Mouse (Mus musculus): Measurements from ENCODE around the gene Haus4. TPM values are rescaled to one million over a fixed set of nuclear protein-coding genes. Genes with fewer than 3 reads are reported as not detected.

The Haus4 gene
- polyA plus RNA-seq, 1 experiment from 2014 or later = 14.7 TPM

DNA sequence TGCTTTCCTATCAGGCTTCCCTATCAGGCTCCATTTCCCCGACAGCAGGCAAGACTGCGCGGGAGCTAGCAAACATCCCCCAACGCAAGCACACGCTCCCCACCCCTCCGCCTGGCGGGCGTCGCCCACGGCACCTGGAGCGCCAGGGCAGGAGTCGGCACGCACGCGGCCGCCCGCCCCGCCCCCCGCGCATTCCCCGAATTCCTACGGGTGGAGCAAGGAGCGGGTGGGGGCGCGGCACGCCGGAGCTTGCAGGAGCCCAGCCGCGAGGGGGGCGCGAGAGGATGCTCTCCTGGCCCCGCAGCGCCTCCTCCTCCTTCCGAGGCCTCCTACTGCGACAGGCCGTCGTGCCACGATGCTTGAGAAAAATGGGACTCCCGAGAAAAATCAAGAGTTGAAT lies 21.2 kb upstream of the Haus4 start:
- under 1% methylated on average over 39 of the region's 39 CpGs for WGBS
- ATAC-seq (ENCODE audit: low FRiP score, low TSS enrichment) (no peak), DNase-seq (peak; percentile 74)
- peak overlapping the region; percentile 51 for H3K4me3 ChIP-seq (replicated peaks; ENCODE audit: low read depth, low read length)
- no peaks in the 10 kb centered on the region for H3K9me3 ChIP-seq (ENCODE audit: control insufficient read depth, low read length)
- H3K36me3 ChIP-seq (ENCODE audit: control insufficient read depth, insufficient read depth, low read length) = no peaks in the 10 kb centered on the region
- H3K4me2 ChIP-seq (ENCODE audit: low read length) = peak overlapping the region; percentile 64
- peaks cover 23% of the 10 kb centered on the region for H3K27me3 ChIP-seq (ENCODE audit: control insufficient read depth, insufficient read depth, low read length)
- no peak overlapping the region for H3K27ac ChIP-seq (replicated peaks; ENCODE audit: low read depth, low read length)
- peak overlapping the region; percentile 67 for H3K9ac ChIP-seq (replicated peaks; ENCODE audit: low read length)
- H3K4me1 ChIP-seq (ENCODE audit: control insufficient read depth, insufficient read depth, low read length) = peaks cover 32% of the 10 kb centered on the region

- peaks cover 32% of the 10 kb centered on the region for H3K4me1 ChIP-seq (ENCODE audit: control insufficient read depth, insufficient read depth, low read length)
- WGBS = 4% methylated on average over 8 of the region's 8 CpGs
Measured at GRCm38 (mm10) chr14:54575031-54575430, 20.6 kb upstream of the Haus4 start.

GRCm38 (mm10) chr14:54574253-54574652 lies 19.8 kb upstream of the Haus4 start:
- DNase-seq (no peak), ATAC-seq (ENCODE audit: low FRiP score, low TSS enrichment) (no peak)
- 7% methylated on average over 4 of the region's 4 CpGs for WGBS
- peak overlapping the region; percentile 64 for H3K4me2 ChIP-seq (ENCODE audit: low read length)
- no peaks in the 10 kb centered on the region for H3K9me3 ChIP-seq (ENCODE audit: control insufficient read depth, low read length)
- peak overlapping the region; percentile 13; the same call in 1 of the 2 replicates for H3K9ac ChIP-seq (replicated peaks; ENCODE audit: low read length)
- peaks cover 32% of the 10 kb centered on the region for H3K4me1 ChIP-seq (ENCODE audit: control insufficient read depth, insufficient read depth, low read length)
- peaks cover 23% of the 10 kb centered on the region for H3K27me3 ChIP-seq (ENCODE audit: control insufficient read depth, insufficient read depth, low read length)
- peak overlapping the region; percentile 51; the same call in 1 of the 2 replicates for H3K4me3 ChIP-seq (replicated peaks; ENCODE audit: low read depth, low read length)
- H3K36me3 ChIP-seq (ENCODE audit: control insufficient read depth, insufficient read depth, low read length) = peaks cover 3% of the 10 kb centered on the region; the same call in 1 of the 2 replicates
- no peak overlapping the region for H3K27ac ChIP-seq (replicated peaks; ENCODE audit: low read depth, low read length)

More at GRCm38 (mm10) chr14:54575031-54575430, 20.6 kb upstream of the Haus4 start:
- ATAC-seq (ENCODE audit: low FRiP score, low TSS enrichment) (no peak), DNase-seq (no peak)
- 0 out of 2 replicates have a peak overlapping the region, but pooled peaks have one; percentile 42 for H3K9ac ChIP-seq (replicated peaks; ENCODE audit: low read length)
- H3K27me3 ChIP-seq (ENCODE audit: control insufficient read depth, insufficient read depth, low read length) = peaks cover 23% of the 10 kb centered on the region
- H3K4me3 ChIP-seq (replicated peaks; ENCODE audit: low read depth, low read length) = peak overlapping the region; percentile 51
- no peak overlapping the region for H3K27ac ChIP-seq (replicated peaks; ENCODE audit: low read depth, low read length)
- H3K9me3 ChIP-seq (ENCODE audit: control insufficient read depth, low read length) = no peaks in the 10 kb centered on the region
- H3K4me2 ChIP-seq (ENCODE audit: low read length) = peak overlapping the region; percentile 64
- H3K36me3 ChIP-seq (ENCODE audit: control insufficient read depth, insufficient read depth, low read length) = peaks cover 3% of the 10 kb centered on the region; the same call in 1 of the 2 replicates

- peaks cover 3% of the 10 kb centered on the region; the same call in 1 of the 2 replicates for H3K36me3 ChIP-seq (ENCODE audit: control insufficient read depth, insufficient read depth, low read length)
- 5% methylated on average over 14 of the region's 14 CpGs for WGBS
- peak; percentile 54 for ATAC-seq (ENCODE audit: low FRiP score, low TSS enrichment)
- peaks cover 32% of the 10 kb centered on the region for H3K4me1 ChIP-seq (ENCODE audit: control insufficient read depth, insufficient read depth, low read length)
- no peak overlapping the region; the same call in 1 of the 2 replicates for H3K9ac ChIP-seq (replicated peaks; ENCODE audit: low read length)
- H3K27me3 ChIP-seq (ENCODE audit: control insufficient read depth, insufficient read depth, low read length) = peaks cover 23% of the 10 kb centered on the region
- peak overlapping the region; percentile 60 for H3K27ac ChIP-seq (replicated peaks; ENCODE audit: low read depth, low read length)
- no peaks in the 10 kb centered on the region for H3K9me3 ChIP-seq (ENCODE audit: control insufficient read depth, low read length)
- H3K4me3 ChIP-seq (replicated peaks; ENCODE audit: low read depth, low read length) = peak overlapping the region; percentile 51; the same call in 1 of the 2 replicates
- H3K4me2 ChIP-seq (ENCODE audit: low read length) = peak overlapping the region; percentile 64
- peak; percentile 74 for DNase-seq
Measured at GRCm38 (mm10) chr14:54572790-54573736, 18.6 kb upstream of the Haus4 start.

- Histone ChIP-seq H3K9me3 (ENCODE audit: control insufficient read depth, low read length) (no peaks in the 10 kb centered on the region), H3K9ac (replicated peaks; ENCODE audit: low read length) (no peak overlapping the region), H3K27ac (replicated peaks; ENCODE audit: low read depth, low read length) (peak overlapping the region; percentile 60; the same call in 1 of the 2 replicates), H3K27me3 (ENCODE audit: control insufficient read depth, insufficient read depth, low read length) (peaks cover 18% of the 10 kb centered on the region), H3K36me3 (ENCODE audit: control insufficient read depth, insufficient read depth, low read length) (peaks cover 3% of the 10 kb centered on the region; the same call in 1 of the 2 replicates), H3K4me3 (replicated peaks; ENCODE audit: low read depth, low read length) (no peak overlapping the region), H3K4me2 (ENCODE audit: low read length) (peak overlapping the region; percentile 64), H3K4me1 (ENCODE audit: control insufficient read depth, insufficient read depth, low read length) (peaks cover 29% of the 10 kb centered on the region)
- no peak for DNase-seq
- 34% methylated on average over 4 of the region's 4 CpGs for WGBS
- ATAC-seq (ENCODE audit: low FRiP score, low TSS enrichment) = no peak
Measured at GRCm38 (mm10) chr14:54572122-54572521, 17.7 kb upstream of the Haus4 start.

GRCm38 (mm10) chr14:54569451-54570392 lies 15.3 kb upstream of the Haus4 start:
- Histone ChIP-seq H3K9ac (replicated peaks; ENCODE audit: low read length) (no peak overlapping the region; the same call in 1 of the 2 replicates), H3K27me3 (ENCODE audit: control insufficient read depth, insufficient read depth, low read length) (peaks cover 8% of the 10 kb centered on the region; the same call in 1 of the 2 replicates), H3K9me3 (ENCODE audit: control insufficient read depth, low read length) (no peaks in the 10 kb centered on the region), H3K4me1 (ENCODE audit: control insufficient read depth, insufficient read depth, low read length) (peaks cover 17% of the 10 kb centered on the region), H3K36me3 (ENCODE audit: control insufficient read depth, insufficient read depth, low read length) (peaks cover 3% of the 10 kb centered on the region; the same call in 1 of the 2 replicates), H3K4me2 (ENCODE audit: low read length) (no peak overlapping the region), H3K4me3 (replicated peaks; ENCODE audit: low read depth, low read length) (no peak overlapping the region), H3K27ac (replicated peaks; ENCODE audit: low read depth, low read length) (no peak overlapping the region; the same call in 1 of the 2 replicates)
- ATAC-seq (ENCODE audit: low FRiP score, low TSS enrichment) (0 out of 2 replicates have a peak, but pooled peaks have one; percentile 6), DNase-seq (peak; percentile 37)
- WGBS = 58% methylated on average over 17 of the region's 17 CpGs

GRCm38 (mm10) chr14:54568694-54569414 lies 14.4 kb upstream of the Haus4 start:
- DNase-seq = peak; percentile 84
- Histone ChIP-seq H3K4me3 (replicated peaks; ENCODE audit: low read depth, low read length) (no peak overlapping the region), H3K27ac (replicated peaks; ENCODE audit: low read depth, low read length) (no peak overlapping the region), H3K4me1 (ENCODE audit: control insufficient read depth, insufficient read depth, low read length) (peaks cover 17% of the 10 kb centered on the region), H3K36me3 (ENCODE audit: control insufficient read depth, insufficient read depth, low read length) (peaks cover 3% of the 10 kb centered on the region; the same call in 1 of the 2 replicates), H3K9ac (replicated peaks; ENCODE audit: low read length) (no peak overlapping the region), H3K4me2 (ENCODE audit: low read length) (no peak overlapping the region), H3K27me3 (ENCODE audit: control insufficient read depth, insufficient read depth, low read length) (peaks cover 4% of the 10 kb centered on the region; the same call in 1 of the 2 replicates), H3K9me3 (ENCODE audit: control insufficient read depth, low read length) (no peaks in the 10 kb centered on the region)
- peak; percentile 15; the same call in 1 of the 2 replicates for ATAC-seq (ENCODE audit: low FRiP score, low TSS enrichment)
- whole genome bisulfite sequencing = 75% methylated on average over 15 of the region's 15 CpGs
